Mouse (Mus musculus) midbrain, embryonic 15.5 days (tissue): ENCODE results near the gene Zfp827. TPM values are rescaled to one million over a fixed set of nuclear protein-coding genes. Genes with fewer than 3 reads are reported as not detected.

Experiments
- ATAC-seq: fragments of 200-750 bp; cut with Nextera tagmentation; replicated peaks from 2 replicates; pipeline ENCODE4 v1.8.0; 2017; ENCODE audit warnings: moderate TSS enrichment
- H3K27ac ChIP-seq: fragments of 300-500 bp; sonication (generic); 2 replicates; pipeline ENCODE4 v1.5.1; 2015; ENCODE audit warnings: mild to moderate bottlenecking, inconsistent platforms
- H3K27me3 ChIP-seq: fragments of 300-500 bp; sonication (generic); replicated peaks from 2 replicates; pipeline ENCODE4 v1.6.1; 2015; ENCODE audit warnings: inconsistent platforms
- H3K36me3 ChIP-seq: fragments of 300-500 bp; sonication (generic); replicated peaks from 2 replicates; pipeline ENCODE4 v1.6.1; 2015; ENCODE audit warnings: inconsistent platforms
- H3K4me1 ChIP-seq: fragments of 300-500 bp; sonication (generic); 2 replicates; pipeline ENCODE4 v1.6.1; 2015; ENCODE audit warnings: inconsistent platforms
- H3K4me2 ChIP-seq: fragments of 300-500 bp; sonication (generic); 2 replicates; pipeline ENCODE4 v1.6.1; 2015; ENCODE audit warnings: inconsistent platforms, mild to moderate bottlenecking, moderate library complexity
- H3K4me3 ChIP-seq: fragments of 300-500 bp; sonication (generic); 2 replicates; pipeline ENCODE4 v1.5.1; 2015; ENCODE audit warnings: mild to moderate bottlenecking, inconsistent platforms
- H3K9ac ChIP-seq: fragments of 300-500 bp; sonication (generic); 2 replicates; pipeline ENCODE4 v1.6.1; 2015; ENCODE audit warnings: mild to moderate bottlenecking, inconsistent platforms
- H3K9me3 ChIP-seq: fragments of 300-500 bp; sonication (generic); 2 replicates; pipeline ENCODE4 v1.6.1; 2016; ENCODE audit warnings: inconsistent platforms
- WGBS: fragments of 180-500 bp; shearing (Covaris S2); methylation state at CpG from one replicate; pipeline ENCODE4 v1.1.7; 2015; ENCODE audit warnings: mixed read lengths; 5-methylcytosine and 5-hydroxymethylcytosine counted together
- polyA plus RNA-seq: library from polyadenylated mRNA; unstranded; fragments of >200 nt; fragmentation: Nextera tagmentation; extraction: Ambion mirVana; gene quantifications from 2 replicates; pipeline ENCODE4 v1.2.1, GENCODE M21; 2015

Gene Zfp827
- polyA plus RNA-seq, 1 experiment from 2014 or later, result 13.9 TPM

DNA sequence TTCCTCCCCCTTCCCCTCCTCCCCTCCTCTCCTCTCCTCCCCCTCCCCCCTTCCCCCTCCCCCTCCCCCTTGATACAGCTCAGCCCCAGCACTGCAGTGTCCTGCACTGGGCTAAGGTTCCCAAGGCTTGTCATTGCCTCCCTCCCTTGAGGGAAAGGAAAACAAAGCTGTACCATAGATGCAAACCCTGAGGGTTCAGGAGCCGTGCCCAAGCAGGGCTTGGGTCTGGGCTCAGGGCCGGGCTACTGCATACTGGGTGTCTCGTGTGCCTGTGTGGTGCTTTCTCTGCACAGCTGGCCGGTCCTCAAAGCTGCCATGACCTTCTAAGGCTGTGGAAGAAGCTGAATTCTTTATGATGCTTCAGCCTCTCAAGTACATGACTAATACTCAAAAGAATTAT, 145.4 kb downstream of the Zfp827 start:
- peaks cover 2% of the 10 kb centered on the region; the same call in 1 of the 2 replicates for H3K4me1 ChIP-seq
- 54% methylated on average over 4 of the region's 4 CpGs for WGBS
- no peak overlapping the region for H3K27ac ChIP-seq

DNA sequence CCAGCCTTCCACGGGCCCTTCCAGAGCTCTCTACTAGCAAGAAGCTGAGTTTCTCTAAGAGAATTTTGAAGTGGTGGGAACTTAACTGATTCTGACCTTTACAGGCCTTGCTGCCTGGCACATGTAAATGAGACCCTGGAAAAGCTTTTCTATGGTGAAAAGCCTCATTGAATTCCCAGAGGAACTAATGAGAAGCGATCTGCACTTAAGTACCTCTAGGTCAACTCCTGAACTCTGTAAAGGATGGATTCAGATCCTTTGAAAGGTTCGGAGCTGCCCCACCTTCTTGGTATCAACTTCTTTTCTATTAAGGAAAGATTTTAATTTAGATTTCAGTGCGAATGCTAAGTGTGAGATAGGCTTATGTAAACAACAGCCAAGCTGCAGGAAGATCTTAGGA, 147.8 kb downstream of the Zfp827 start:
- Histone ChIP-seq H3K4me3 (no peak overlapping the region), H3K4me2 (no peak overlapping the region), H3K36me3 (peaks cover 19% of the 10 kb centered on the region; the same call in 1 of the 2 replicates), H3K27me3 (no peaks in the 10 kb centered on the region), H3K9ac (no peak overlapping the region), H3K4me1 (peaks cover 2% of the 10 kb centered on the region; the same call in 1 of the 2 replicates), H3K27ac (no peak overlapping the region), H3K9me3 (no peaks in the 10 kb centered on the region)
- ATAC-seq, result no peak
- 57% methylated on average over 4 of the region's 4 CpGs for WGBS

More for the DNA sequence above, 145.4 kb downstream of the Zfp827 start:
- H3K27me3 ChIP-seq, result no peaks in the 10 kb centered on the region
- no peak overlapping the region for H3K4me2 ChIP-seq
- H3K4me3 ChIP-seq, result no peak overlapping the region
- no peaks in the 10 kb centered on the region for H3K9me3 ChIP-seq
- ATAC-seq, result peak; percentile 67; the same call in 1 of the 2 replicates
- no peak overlapping the region for H3K9ac ChIP-seq
- 0 out of 2 replicates have a peak, but pooled peaks cover 1% of the 10 kb centered on the region for H3K36me3 ChIP-seq

DNA sequence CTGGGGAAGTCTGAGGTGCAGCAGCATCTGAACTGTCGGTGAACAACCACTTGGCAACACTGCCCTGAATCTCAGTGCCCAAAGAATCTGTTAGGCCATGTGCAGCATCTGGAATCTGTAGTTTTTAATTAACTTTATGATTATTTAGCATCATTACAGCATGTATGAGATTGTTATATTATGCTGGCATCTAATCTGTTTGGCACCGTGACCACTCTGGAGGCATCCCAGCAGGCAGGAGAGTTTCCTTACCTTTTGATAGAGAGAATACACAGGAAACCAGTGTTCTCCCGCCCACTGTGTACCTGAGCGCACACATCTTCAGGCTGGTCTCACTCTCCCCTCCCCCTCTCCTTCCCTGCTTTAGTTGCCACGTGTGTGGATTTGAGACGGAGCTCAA, 151.4 kb downstream of the Zfp827 start:
- Histone ChIP-seq H3K36me3 (peaks cover 42% of the 10 kb centered on the region), H3K9me3 (no peaks in the 10 kb centered on the region), H3K4me2 (no peak overlapping the region), H3K27me3 (no peaks in the 10 kb centered on the region), H3K9ac (no peak overlapping the region), H3K27ac (no peak overlapping the region), H3K4me3 (no peak overlapping the region), H3K4me1 (no peaks in the 10 kb centered on the region)
- ATAC-seq, result 0 out of 2 replicates have a peak, but pooled peaks have one; percentile 33
- WGBS, result 83% methylated on average over 6 of the region's 6 CpGs

DNA sequence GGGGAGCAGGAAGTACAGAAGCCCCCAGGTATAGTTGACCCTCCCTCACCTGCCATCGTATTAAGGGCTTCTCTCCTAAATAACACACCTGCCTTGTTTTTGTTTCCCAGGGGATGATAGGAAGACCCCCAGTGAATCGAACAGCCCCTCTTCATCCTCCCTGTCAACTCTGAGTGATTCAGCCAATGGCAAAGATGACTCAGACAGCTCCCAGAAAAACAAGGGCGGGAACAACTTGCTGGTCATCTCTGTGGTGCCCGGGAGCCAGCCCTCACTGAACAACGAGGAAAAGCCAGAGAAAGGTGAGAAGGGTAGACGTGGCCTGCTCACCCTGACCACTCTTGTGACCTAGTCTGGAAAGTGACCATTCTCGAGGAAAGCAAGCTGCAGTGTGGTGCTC, 157.3 kb downstream of the Zfp827 start:
- 88% methylated on average over 7 of the region's 7 CpGs for WGBS
- H3K9me3 ChIP-seq, result no peaks in the 10 kb centered on the region
- H3K9ac ChIP-seq, result no peak overlapping the region
- no peak overlapping the region for H3K4me2 ChIP-seq
- peaks cover 35% of the 10 kb centered on the region for H3K36me3 ChIP-seq
- H3K27ac ChIP-seq, result no peak overlapping the region
- no peak overlapping the region for H3K4me3 ChIP-seq
- no peaks in the 10 kb centered on the region for H3K27me3 ChIP-seq
- no peak for ATAC-seq
- no peaks in the 10 kb centered on the region for H3K4me1 ChIP-seq

DNA sequence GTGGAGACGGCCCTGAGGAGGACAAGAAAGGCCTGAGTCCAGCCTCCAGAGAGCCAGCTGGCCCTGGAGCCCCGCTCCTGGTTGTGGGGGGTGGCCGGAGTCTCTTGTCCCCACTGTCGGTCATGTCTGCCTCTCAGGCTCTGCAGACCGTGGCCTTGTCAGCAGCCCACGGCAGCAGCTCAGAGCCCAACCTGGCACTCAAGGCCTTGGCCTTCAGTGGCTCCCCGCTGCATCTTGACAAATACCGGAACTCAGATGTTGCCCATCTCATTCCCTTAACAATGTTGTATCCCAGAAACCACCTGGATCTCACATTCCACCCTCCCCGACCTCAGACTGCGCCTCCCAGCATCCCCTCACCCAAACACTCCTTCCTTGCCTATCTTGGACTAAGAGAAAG, 161.8 kb downstream of the Zfp827 start:
- ATAC-seq, result 0 out of 2 replicates have a peak, but pooled peaks have one; percentile 8
- 90% methylated on average over 10 of the region's 10 CpGs for WGBS
- H3K4me1 ChIP-seq, result no peaks in the 10 kb centered on the region

DNA sequence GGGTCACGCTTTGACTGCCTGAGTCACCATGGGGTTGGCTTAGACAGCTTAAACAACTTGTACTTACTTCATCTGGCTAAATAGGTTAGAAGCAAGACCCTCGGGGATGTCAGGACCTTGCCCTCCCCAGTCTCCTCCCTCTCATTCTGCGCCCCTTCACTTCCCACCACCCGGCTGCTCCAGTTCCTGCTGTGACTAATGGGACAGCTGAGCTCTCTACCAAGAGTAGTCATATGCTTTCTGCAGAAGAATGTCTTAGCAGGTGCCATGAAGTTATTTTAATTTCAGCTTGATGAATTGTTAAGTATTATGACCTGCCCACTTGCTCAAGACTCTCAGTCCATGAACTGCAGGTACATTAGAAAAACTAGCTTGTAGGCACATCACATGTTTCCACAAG, 168.2 kb downstream of the Zfp827 start:
- no peaks in the 10 kb centered on the region for H3K4me1 ChIP-seq
- no peak overlapping the region for H3K9ac ChIP-seq
- H3K27ac ChIP-seq, result no peak overlapping the region
- no peak for ATAC-seq
- no peak overlapping the region for H3K4me2 ChIP-seq
- no peaks in the 10 kb centered on the region for H3K27me3 ChIP-seq
- H3K36me3 ChIP-seq, result peaks cover 6% of the 10 kb centered on the region; the same call in 1 of the 2 replicates
- WGBS, result 80% methylated on average over 4 of the region's 4 CpGs
- H3K4me3 ChIP-seq, result no peak overlapping the region
- no peaks in the 10 kb centered on the region for H3K9me3 ChIP-seq

More for the DNA sequence above, 161.8 kb downstream of the Zfp827 start:
- Histone ChIP-seq H3K4me3 (no peak overlapping the region), H3K27me3 (no peaks in the 10 kb centered on the region), H3K27ac (no peak overlapping the region), H3K4me2 (no peak overlapping the region), H3K36me3 (peaks cover 23% of the 10 kb centered on the region), H3K9me3 (no peaks in the 10 kb centered on the region), H3K9ac (no peak overlapping the region)

DNA sequence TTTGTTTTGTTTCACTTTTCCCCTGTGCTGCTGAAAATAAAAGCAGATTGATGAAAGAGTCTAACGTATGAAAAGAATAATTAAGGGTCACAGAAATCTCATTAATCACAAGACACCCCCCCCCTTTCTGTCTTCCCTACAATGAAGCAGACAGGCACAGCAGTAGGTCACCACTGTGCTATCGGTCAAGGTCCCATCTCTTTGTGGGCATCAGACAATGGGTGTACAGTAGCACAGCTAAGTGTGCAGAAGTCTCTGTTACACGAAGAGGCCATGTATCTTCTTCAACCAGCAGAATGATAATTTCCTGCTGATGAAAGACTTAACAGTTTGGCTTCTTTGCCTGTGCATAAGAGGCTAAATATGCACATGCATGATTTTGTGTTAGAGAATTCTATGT, 170.4 kb downstream of the Zfp827 start:
- H3K36me3 ChIP-seq, result no peaks in the 10 kb centered on the region
- H3K4me2 ChIP-seq, result no peak overlapping the region
- H3K9me3 ChIP-seq, result no peaks in the 10 kb centered on the region
- no peaks in the 10 kb centered on the region for H3K27me3 ChIP-seq
- H3K27ac ChIP-seq, result no peak overlapping the region
- WGBS, result 65% methylated on average over 3 of the region's 3 CpGs
- H3K4me3 ChIP-seq, result no peak overlapping the region
- H3K4me1 ChIP-seq, result no peaks in the 10 kb centered on the region
- H3K9ac ChIP-seq, result no peak overlapping the region
- ATAC-seq, result no peak

DNA sequence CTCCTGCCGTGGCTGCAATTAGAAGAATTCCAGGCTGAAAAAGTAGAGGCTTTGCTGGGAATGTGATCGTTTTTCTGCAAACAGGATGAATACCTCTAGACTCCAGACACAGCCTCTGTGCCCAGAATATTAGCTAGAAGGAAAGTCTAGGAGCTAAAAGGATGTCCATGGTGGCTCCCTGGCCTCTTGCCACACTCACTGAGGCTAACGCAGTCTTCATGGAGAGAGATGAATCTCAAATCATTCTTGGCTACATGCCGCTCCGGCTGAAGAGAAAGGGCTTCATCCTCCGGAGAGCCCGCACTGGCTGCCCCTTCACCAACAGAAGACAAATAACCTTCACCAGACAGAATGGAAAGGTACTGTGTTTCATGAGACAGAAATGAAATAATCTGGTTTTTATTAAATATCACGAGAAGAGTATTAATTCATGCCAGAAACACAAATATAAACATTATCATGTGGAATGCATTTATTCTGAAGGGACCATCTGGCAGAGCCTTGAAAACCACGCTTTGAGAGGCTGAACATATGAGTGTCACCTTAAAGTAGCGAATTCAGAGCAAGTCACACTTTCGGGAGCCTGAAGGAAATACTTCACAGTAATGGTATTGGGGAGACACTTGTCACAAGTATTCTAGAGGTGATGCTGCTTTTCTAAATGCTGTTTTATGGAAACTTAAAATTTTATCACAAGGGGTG, 173.4 kb downstream of the Zfp827 start:
- H3K9me3 ChIP-seq, result no peaks in the 10 kb centered on the region
- H3K4me1 ChIP-seq, result no peaks in the 10 kb centered on the region
- H3K27ac ChIP-seq, result no peak overlapping the region
- 74% methylated on average over 11 of the region's 11 CpGs for WGBS
- H3K4me2 ChIP-seq, result no peak overlapping the region
- no peak overlapping the region for H3K4me3 ChIP-seq
- no peak overlapping the region for H3K9ac ChIP-seq
- no peak for ATAC-seq
- no peaks in the 10 kb centered on the region for H3K36me3 ChIP-seq
- H3K27me3 ChIP-seq, result no peaks in the 10 kb centered on the region

DNA sequence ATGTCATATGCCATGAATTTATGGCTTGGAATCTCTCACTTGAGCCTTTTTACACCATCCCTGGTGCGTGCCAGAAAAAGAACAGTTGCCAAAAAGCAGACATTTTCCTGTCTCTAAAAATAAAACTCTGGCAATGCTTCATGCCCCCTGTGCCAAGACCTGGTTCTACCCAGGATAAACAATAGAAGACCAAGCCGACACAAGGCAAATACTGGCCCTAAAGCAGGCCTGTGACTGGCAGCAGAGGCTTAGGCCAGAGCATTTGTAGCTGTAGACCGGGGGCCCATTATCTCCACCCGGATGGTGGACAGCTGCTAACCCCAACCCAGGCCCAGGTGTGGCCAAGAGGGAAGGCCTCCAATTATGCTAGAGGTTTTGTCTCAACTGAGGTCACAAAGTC, 178.7 kb downstream of the Zfp827 start:
- peaks cover 23% of the 10 kb centered on the region for H3K4me1 ChIP-seq
- H3K4me3 ChIP-seq, result no peak overlapping the region
- H3K36me3 ChIP-seq, result no peaks in the 10 kb centered on the region
- ATAC-seq, result no peak
- no peaks in the 10 kb centered on the region for H3K27me3 ChIP-seq
- no peak overlapping the region for H3K4me2 ChIP-seq
- no peak overlapping the region for H3K9ac ChIP-seq
- H3K9me3 ChIP-seq, result no peaks in the 10 kb centered on the region
- no peak overlapping the region for H3K27ac ChIP-seq
- WGBS, result 67% methylated on average over 4 of the region's 4 CpGs

DNA sequence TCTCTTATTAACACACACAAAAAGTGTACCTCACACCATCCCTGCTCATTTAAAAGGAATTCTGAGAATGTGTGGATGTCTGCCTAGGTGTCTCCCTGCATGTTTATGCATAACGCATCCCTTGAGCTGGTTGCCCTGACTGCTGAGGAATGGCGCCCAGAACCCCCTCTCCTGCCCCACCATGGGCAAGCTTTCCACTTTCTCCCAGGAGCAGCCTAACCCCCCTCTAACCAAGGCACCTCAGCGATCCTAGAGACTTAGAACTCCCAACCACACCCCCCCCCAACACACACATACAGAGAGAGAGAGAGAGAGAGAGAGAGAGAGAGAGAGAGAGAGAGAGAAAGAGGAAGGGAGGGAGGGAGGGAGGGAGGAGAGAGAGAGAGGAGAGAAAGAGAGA, 179.9 kb downstream of the Zfp827 start:
- Histone ChIP-seq H3K27me3 (no peaks in the 10 kb centered on the region), H3K27ac (no peak overlapping the region), H3K4me3 (no peak overlapping the region), H3K9me3 (no peaks in the 10 kb centered on the region), H3K4me2 (no peak overlapping the region), H3K36me3 (no peaks in the 10 kb centered on the region), H3K9ac (no peak overlapping the region), H3K4me1 (peaks cover 23% of the 10 kb centered on the region)
- ATAC-seq, result no peak
- WGBS, result 48% methylated on average over 3 of the region's 3 CpGs

DNA sequence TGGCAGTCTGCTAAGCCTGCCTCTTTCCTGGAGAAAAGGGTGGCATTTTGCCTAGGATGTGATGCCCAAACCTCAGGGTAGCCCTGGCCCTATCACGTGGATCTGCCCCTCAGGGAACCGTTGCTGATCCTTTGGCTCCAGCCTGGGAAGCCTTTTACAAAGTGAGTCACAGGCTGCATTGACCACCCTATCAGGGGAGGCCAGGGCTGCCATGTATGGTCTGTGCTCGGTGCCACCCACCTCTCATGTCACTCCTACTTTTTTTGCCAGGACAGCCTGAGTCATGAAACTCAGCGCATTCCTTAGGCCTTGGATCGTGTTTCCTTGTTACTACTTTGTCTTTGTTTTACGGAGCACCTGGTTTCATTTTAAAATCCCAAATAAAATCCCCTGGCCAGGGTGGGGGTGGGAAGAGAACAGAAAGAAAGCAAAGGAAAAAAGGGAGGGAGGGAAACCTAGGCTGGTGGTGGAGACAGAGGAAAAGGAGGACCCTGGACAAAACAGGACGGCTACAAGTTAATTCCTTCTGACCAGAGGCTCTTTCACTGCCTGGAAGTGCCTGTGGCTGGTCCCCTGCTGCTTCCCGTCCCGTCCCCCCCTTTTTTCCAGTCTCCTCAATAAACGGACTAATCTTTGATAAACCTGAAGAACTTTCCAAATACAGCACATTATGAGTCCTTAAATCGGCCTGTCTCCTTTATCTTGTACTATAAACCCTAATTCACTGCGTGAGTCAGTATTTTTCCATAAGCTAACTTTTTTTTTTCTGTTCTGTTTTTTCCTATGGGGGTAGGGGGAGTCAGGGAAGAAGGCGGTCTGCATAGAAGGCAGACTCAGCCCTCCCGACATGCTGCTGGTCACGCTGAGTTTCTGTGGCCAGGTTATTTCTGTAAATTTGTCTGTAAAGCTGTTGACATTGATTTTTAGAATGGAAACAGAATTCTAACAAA, 180.7 kb downstream of the Zfp827 start:
- peak overlapping the region; percentile 39; the same call in 1 of the 2 replicates for H3K4me3 ChIP-seq
- peak overlapping the region; percentile 65 for H3K4me2 ChIP-seq
- peak overlapping the region; percentile 51; the same call in 1 of the 2 replicates for H3K27ac ChIP-seq
- peaks cover 23% of the 10 kb centered on the region for H3K4me1 ChIP-seq
- H3K9me3 ChIP-seq, result no peaks in the 10 kb centered on the region
- no peak overlapping the region for H3K9ac ChIP-seq
- no peaks in the 10 kb centered on the region for H3K36me3 ChIP-seq
- 11% methylated on average over 15 of the region's 15 CpGs for WGBS
- no peaks in the 10 kb centered on the region for H3K27me3 ChIP-seq
- peak; percentile 31 for ATAC-seq

DNA sequence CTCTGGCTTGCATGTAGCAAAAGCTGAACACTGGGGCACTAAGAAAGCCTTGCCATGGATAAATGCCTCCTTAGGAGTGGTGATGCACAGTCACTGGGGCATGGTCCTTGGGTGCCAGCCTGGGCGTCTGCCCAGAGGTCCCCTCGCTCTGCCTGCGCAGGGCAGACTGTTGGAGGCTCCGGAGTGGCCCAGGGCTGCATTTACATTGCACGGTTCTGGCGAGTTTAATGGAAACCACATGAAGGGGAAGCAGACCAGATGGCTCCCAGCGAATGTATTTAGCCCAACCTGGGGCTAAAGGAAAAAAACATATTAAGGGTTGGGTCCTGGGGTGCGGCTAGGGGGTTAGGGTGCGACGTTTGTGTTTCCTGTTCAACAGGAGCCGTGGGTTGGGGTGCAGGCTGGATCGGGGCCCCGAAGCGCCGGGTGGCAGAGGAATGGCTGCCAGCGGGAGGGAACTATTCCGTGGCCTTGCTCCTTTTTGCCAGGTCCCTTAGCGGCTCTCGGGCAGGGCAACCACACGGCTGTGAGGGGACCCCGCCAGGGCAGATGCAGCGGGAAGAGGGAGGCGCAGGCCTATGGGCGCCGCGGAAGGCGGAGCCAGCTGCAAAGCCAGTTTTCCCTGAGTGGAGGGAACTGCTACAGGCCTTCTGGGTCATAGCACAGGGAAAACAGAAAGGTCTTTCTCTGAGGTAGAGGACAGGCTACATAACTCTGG, 181.6 kb downstream of the Zfp827 start:
- no peaks in the 10 kb centered on the region for H3K36me3 ChIP-seq
- H3K4me3 ChIP-seq, result peak overlapping the region; percentile 39
- H3K4me2 ChIP-seq, result peak overlapping the region; percentile 65
- H3K27ac ChIP-seq, result peak overlapping the region; percentile 51
- peak overlapping the region; percentile 44 for H3K9ac ChIP-seq
- H3K4me1 ChIP-seq, result peaks cover 23% of the 10 kb centered on the region
- H3K9me3 ChIP-seq, result no peaks in the 10 kb centered on the region
- H3K27me3 ChIP-seq, result no peaks in the 10 kb centered on the region
- peak; percentile 87 for ATAC-seq
- 3% methylated on average over 27 of the region's 27 CpGs for WGBS
